Mouse (Mus musculus) heart, postnatal 25 days (tissue): ENCODE results near the gene Optc. TPM values are rescaled to one million over a fixed set of nuclear protein-coding genes. Genes with fewer than 3 reads are reported as not detected.

Source experiments
- DNase-seq: peaks from one replicate; pipeline ENCODE4 v3.0.0; 2022; ENCODE audit warnings: low spot score
- intact Hi-C: fragments of 180-260 bp; cut with DNase I; formaldehyde crosslinking; loops from one replicate; pipeline ENCODE4 v1.15.1; 2025
- total RNA-seq, 2 experiments: library from RNA; stranded (reverse); gene quantifications; 2 replicates each; pipeline ENCODE4 v1.2.3; 2021

Gene Optc
- total RNA-seq, 2 experiments from 2014 or later, result 0.36 to 0.42 TPM

DNA sequence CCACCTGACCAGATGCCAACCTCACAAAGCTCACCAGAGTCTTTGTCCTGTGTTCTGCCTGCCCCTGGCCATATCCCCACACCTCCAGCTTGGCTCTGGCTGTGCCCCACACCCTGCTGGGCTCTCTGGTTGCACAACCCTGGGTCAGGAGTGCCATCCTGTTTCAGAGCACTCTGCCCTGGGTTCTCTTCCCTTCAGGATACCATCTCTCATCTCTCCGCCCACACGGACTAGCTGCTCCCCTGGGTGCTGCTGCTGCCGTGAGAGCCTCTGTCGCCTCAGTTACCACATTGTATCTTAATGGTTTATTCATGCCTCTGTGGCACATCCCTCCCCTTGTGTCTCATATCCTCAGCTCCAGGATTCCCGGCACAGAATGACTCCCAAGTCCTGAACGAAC, 21.4 kb downstream of the Optc start:
- no peak for DNase-seq
- intact Hi-C loops, result loop anchor here (5.0 kb wide), 1 partner anchor 84 kb away; the partner anchor contains the start of gene Atp2b4

DNA sequence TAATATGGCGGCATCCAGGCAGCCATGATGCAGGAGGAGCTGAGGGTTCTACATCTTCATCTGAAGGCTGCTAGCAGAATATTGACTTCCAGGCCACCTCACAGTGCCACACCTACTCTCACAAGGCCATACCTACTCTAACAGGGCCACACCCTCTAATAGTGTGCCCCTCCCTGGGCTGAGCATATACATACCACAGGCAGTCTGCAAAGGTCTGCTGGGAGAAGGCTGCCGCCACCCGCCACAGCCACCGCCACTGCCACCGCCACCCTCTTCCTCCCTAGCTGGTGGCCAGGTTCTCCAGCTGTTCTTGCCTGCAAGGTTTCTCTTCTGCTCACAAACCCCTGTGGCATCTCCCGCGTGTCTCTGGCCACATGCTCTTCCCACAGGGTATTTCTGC, 22.0 kb downstream of the Optc start:
- DNase-seq, result no peak
- intact Hi-C loops, result loop anchor here (5.0 kb wide), 1 partner anchor 84 kb away; the partner anchor contains the start of gene Atp2b4

DNA sequence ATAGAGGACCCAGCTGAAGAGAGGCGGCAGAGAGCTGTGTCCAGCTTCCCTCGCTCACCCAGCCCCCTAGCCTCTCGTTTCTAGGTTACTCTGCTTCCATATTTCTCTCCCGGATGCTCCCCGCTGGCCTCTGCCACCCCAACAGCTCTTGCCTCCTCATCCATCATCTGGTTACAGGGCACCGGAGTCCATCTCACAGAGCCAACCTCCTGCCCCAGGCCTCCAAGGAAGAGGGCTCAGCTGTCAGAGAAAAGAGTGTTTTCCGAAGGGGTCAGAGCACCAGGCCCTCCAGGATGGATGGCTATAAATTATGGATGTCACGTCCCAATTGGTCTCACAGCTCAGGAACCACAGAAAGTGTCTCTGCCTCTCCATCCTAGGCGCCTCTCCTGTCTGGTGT, 23.1 kb downstream of the Optc start:
- DNase-seq, result no peak
- intact Hi-C loops, result loop anchor here (5.0 kb wide), 1 partner anchor 82 kb away; the partner anchor contains the start of gene Atp2b4

DNA sequence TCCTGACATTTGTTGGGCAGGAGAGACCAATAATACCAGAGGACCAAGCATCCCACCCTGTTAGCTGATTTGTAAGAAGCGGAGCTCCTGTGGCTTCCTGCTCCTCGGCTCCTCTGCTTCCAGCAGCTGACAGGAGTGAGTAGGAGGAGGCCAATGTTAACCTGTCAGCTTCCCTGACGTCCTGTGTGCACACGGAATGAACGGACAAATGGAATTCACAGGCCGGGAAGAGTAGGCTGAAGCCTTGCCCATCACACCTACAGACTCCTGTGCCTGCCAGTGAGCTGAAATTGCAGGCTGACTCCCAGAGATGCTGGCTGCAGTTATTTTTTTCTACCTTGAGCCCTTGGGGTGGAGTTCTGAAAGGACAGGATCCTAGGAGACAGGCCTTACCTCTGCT, 23.7 kb downstream of the Optc start:
- intact Hi-C loops, result no loop called here
- no peak for DNase-seq

DNA sequence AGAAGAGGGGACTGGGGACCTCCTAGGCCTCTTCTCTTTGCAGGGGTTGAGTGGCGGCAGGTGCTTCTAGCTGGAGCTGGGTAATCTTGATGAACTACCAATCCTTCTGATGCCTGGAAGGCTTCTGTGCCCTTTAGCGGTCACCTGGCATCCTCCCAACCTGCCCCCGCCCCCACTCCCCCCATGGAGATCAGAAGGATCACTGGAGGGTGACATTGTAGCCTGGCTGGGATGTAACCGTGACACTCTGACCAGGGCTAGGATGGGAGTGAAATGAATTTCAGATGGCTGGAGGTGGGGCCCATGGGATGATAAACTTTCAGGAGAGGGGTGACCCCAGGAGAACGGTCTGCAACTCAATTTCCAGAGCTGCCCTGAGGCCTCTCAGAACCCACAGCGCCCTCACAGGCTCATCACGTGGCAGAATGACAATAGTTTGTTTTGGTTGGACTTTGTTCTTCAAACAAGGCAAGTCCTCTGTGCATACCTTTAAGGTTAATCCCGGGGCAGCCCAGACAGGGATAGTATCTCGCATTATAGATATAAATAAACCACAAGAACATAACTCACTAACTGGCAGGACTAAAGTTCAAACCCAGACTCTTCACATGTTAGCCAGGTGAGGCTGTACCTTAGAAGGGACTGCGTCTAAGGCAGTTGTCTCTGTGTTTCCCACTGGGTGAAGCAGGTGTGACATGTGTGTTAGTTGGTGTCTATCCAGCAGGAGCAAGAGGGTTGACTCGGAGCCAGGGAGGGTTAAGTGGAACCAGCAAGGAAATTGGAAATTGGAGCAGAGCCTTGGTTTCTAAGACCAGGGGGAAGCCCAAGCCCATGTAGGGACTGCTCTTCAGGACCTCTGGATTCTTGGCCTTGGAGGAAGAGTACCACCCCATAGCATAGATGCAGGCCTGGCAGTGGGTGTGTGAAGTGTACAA, 25.2 kb downstream of the Optc start:
- no peak for DNase-seq
- intact Hi-C loops, result no loop called here

DNA sequence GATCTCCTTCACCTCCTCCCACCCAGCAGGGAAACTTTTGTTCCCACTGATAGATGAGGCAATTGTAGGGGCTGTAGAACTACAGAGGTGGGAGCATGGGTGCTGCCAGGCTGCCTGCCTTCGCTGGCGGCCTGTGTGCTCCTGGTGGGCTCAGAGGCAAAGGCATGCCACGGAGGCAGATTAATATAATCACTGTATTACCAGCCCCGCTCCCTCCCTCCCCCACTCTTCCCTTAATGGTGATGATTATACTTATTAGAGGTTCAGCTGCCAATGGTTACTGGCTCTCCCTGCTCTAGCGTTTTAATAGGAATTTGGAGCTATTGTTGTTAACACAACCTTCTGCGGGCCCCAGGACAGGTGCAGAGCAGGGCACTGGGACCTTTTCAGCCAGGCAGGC, 26.0 kb downstream of the Optc start:
- intact Hi-C loops, result no loop called here
- no peak for DNase-seq

DNA sequence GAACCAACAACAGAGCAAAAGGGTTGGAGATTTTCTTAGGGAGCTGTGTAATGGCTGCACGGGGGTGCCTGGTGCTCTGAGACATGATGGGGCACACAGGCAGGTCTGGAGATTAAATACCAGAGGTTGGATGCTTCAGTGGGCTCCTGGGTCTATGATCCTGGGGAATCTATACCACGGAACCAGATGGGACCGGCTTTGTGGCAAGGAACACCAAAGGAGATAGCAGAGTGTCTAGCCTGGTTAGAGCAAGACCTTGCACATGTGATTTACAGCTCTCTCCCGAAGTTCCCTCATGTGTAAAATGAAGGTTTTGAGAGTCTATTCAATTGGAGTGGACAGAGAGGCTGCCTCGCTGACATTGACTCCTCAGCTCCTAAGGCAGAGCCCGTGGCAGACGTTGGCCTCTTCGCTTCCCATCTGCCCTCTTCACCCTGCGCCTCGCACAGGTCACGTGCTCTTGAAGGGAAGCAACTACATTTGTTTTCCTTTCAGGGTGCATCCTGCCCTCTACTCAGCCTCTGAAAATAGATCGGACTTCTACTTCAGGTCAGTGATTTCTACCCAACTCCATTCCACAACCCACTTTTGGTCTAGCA, 28.9 kb downstream of the Optc start:
- intact Hi-C loops, result no loop called here
- DNase-seq, result no peak

DNA sequence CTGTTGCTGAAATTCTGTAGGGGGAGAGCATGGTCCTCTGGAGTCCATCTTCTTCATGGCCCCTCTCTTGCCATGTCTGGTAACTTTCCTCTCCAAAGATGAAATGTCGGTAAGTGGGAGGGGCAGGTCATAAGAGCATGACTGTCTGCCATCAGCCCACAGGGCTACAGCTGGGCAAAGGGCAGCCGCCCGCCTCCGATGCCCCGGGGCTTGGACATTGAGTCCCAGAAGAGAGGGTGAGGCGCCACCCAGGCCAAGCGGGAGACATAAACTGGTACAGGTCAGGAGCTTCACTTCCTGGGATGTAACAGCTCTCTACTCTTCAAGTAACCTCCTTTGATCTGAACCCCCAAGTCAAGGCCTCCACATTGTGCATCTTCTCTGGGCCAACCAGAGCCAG, 30.9 kb downstream of the Optc start:
- intact Hi-C loops, result no loop called here
- DNase-seq, result no peak

DNA sequence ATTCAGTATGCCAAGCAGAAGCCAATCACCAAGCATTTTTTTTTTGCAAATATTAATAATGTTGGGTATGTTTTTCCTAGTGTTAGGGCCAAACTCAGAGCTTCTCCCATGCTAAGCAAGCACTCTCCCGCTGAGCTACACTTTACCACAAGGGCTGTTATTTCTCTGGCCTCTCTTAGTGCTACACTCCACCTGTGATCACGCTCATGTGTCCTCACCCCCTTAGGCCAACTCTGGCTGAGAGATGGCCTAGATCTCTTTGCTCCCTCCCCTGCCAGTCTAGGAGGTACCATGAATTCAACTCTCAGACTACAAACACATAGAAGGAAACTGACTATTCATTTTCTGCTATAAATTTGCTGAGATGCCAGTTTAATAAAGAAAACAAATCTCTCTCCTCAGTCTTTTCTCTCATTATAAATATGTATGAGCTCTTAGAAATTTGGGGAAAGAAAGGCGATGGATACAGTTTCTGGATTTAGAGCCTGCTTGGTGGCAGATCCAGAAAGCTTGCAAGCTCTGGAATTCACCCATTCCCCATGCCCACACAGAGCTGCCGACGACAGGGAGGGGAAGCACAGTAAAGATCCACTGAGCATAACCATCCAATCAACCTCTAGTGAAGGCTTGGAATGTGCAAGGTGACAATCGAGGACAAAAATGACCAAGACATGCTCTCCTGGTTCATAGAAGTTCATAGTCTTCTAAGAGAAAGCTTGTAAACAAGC, 34.5 kb downstream of the Optc start:
- intact Hi-C loops, result no loop called here
- no peak for DNase-seq

DNA sequence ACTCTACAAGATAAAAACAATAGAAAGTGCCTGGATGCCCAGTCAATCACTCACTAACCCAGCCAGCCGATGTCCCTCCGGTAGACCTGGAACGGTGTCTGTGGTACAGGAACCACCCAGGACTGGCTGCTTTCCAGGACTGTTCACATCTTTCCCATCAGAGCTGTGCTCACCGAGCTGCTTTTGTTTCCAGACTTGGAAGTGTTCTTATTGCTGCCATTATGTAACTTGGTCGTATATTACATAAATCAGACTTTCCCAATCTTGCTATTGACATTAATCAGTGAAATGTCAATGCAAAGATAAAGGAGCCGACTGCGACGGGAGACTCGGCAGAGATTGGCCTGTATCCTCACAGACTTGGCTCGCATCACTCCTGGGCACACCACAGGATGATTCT, 36.6 kb downstream of the Optc start:
- intact Hi-C loops, result no loop called here
- DNase-seq, result no peak

DNA sequence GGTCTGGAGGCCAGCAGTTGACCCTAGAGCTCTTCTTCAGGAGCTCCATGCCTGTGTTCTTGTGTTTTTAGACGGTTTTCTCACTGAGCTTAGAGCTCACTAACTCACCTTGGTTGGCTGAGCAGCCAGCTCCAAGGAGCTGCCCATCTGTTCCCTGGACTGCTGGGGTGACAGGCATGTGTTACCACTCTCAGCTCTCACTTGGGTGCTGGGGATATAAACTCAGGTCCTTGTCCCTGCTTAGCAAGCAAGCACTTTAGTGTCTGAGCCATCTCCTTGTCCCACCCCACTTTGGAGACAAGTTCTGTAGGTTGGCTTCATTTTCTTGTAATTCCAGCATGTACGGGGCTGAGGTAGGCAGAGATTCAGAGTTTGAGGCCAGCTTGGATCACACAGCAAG, 38.6 kb downstream of the Optc start:
- intact Hi-C loops, result no loop called here
- no peak for DNase-seq

DNA sequence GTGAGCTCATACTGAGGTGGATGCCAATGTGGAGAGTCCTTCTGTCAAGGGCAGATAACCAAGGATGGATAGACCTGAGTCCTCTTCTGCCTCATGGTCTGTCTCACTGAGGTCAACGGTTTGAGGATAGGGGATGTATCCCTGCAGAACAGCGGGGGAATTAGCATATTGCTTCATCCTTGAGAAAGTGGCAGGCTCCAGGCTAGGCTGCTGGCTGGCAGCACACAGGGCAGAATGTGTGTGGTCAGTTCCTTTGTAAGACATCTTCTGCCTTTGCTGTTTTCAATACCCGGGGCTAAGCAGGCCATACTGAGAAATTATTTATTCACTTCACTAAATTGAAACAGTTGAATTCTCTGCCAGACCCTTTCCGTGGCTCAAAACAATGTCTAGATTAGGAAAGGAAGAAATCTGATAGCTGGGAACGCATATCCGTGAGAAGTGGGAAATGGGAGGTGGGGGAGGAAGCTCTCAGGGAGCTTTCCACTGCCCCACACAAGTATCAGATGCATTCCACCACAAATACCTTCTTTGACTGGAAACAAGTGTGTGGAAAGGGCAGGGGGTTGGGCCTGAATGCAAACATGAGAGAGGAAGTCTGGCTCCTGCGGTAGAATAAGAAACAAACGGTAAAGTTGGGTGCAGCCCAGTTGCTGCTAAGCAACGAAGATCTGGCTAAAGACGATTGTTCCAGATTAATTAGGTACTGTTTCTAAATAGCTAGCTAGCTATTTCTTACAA, 44.4 kb downstream of the Optc start:
- no peak for DNase-seq
- intact Hi-C loops, result no loop called here

DNA sequence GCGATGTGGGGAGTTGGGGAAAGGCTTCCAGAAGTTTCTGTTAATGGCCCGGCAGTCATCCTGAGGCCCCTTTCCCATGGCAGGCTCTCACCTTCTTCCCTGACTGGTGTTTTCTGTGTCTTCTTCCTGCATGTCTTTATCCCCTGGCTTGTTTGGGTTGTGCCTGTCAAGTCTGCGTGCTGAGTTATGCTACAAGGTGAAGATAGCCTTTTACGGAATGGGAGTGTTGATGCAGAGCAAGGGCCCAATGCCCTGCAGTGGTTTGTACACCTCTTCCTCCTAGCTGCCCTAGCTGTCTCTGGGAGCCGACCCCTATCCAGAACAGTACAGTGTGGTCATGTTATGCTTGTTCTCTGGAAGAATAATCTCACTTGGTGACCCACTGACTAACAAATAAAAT, 46.8 kb downstream of the Optc start:
- intact Hi-C loops, result no loop called here

DNA sequence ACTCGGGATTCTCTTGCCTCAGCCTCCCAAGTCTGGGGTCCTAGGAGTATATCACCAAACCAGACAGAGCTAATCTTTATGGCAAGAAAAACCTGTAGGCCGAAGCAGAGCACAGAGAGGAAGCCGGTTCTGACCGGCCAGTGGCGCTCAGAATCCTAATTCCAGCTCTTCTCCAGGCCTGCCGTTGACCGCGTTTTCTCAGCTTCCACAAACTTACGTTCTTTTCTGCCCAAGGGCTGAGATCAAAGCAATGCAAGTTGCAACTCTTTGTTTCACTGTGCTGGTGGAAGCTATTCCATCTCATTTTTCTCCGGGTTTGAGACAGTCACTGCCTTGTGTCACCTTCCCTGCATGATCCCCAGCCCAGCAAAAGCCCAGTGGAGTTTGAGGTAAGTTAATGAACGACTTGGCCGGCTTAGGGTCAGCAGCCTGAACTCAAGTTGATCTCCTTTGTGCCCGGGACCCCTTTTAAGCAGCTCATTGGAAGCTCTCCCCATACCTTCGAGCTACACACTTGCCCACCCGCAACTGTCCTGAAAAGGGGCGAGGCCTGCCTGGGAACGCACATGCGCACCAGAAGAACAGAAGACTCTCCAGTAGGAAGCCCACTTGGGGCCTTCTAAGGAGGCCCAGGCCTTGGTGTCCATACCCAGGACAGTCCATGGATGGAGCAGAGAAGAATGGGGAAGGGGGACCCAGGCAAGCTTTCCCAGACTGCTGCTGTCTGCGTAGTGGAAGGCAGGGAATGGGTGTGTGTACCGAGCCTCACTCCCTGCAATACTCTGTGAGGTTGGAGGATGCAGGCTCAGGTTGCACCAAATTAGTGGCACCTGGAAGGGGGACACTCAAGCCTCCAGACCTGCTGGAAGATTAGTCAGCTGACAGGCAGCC, 47.7 kb downstream of the Optc start:
- intact Hi-C loops, result no loop called here

More for the DNA sequence above, 46.8 kb downstream of the Optc start:
- no peak for DNase-seq

DNA sequence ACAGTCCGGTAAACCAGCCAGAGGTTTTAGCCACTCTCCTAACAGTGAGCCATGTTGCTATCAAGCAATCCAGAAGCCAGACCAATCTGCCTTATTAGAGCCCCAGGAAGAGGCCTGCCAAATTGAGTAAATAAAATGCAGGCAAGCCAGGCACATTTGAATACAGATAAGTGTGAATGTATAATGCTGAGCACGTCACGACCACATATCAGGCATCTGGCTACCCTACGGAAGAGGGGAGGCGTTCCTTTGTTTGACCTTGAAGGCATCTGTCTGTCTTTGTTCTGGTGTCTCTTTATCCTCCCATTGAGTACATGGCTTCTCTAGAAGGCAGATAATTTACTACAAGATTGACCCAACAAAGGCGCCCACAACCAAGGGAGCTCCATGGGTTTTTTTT, 48.5 kb downstream of the Optc start:
- no peak for DNase-seq
- intact Hi-C loops, result no loop called here

More for the DNA sequence above, 47.7 kb downstream of the Optc start:
- DNase-seq, result no peak

DNA sequence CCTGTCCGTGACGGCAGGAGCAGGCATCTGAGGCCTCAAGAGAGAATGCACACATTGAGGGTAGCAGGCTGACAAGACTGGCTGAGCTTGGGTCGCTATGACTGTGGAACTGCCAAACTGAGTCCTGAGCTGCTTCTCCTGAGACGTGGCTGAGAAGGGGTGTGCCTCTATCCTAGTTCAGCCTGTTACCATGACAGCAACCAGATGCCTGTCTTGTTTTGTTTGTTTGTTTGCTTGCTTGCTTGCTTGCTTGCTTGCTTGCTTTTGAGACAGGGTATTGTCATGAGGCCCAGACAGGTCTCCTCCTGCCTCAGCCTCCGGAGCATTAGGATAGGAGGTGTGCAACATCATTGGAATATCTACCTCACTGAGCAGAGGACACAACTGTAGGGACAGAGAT, 50.0 kb downstream of the Optc start:
- no peak for DNase-seq
- intact Hi-C loops, result no loop called here

DNA sequence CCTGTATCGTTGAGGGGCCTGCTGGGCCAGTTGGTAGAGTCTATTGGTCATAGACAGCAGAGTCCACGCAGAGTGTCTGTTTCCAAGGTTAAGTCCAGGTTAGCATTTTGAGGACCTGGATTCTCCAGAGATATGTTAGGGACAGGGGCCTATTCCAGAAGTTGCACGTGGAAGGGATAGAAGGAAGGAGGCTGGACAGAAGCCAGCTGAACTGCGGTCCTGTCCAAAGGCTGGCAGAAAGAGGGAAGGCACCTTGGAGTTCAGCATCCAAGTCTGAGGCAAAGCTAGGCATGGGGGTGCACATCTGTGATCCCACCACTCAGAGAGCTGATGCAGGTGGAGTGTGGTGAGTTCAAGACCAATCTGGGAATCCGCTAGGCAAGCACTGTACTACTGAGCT, 50.6 kb downstream of the Optc start:
- no peak for DNase-seq
- intact Hi-C loops, result no loop called here

DNA sequence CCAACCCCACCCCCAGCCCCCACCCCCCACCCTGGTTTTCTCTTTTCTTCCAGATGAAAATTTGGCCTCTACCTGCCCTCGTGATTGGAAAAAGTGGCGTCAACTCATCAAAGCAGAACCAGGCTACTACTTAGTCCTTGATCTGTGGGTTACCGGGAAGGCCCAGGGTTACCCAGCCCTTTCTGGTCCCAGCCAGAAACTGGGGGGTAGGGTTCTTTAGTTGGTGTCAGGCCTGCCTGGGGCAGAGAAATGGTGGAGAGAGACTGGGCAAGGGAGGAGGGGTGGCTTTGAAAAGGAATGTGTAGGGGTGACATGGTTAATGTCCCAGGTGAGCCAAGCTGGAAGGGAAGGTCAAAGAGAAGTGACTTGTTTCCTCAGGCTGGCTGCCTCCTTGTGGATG, 51.1 kb downstream of the Optc start:
- no peak for DNase-seq
- intact Hi-C loops, result no loop called here

DNA sequence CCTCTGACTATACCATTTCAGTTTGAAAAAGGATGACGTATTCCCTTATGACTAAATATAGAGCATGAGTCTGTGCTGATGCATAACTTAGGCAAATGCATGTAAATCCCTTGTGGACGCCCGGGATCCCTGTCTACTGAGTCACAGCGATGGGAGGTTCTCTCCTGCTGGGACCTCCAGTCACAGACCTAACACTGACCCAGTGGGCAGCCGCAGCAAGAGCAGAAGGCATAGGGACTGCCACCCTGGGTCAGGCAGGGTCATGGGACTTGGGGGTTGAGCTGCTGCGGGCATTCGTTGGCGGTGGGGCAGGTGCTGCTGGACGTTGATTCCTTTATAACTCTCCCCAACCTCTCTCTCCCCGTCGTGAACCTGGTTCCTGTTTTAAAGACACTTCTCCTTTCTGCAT, 51.7 kb downstream of the Optc start:
- intact Hi-C loops, result no loop called here
- DNase-seq, result no peak
